Mouse (Mus musculus): ENCODE data around the gene Mgat5b. TPM values are rescaled to one million over a fixed set of nuclear protein-coding genes. Genes with fewer than 3 reads are reported as not detected.

Mgat5b gene
- total and polyA plus RNA-seq, 3 experiments, result not detected

GRCm38 (mm10) chr11:116935354-116935753, 16.7 kb downstream of the Mgat5b start:
- Histone ChIP-seq H3K27ac (ENCODE audit: control insufficient read depth, low read depth, low read length) (no peak overlapping the region), H3K9me3 (replicated peaks; ENCODE audit: insufficient read depth, low read length) (no peaks in the 10 kb centered on the region), H3K79me2 (ENCODE audit: control insufficient read depth, insufficient read depth, low read length, poor library complexity) (no peaks in the 10 kb centered on the region), H3K4me1 (ENCODE audit: control insufficient read depth in 1 of 2, insufficient read depth in 2 of 2, low read length in 2 of 2) (no peaks in the 10 kb centered on the region), H3K36me3 (ENCODE audit: control insufficient read depth in 1 of 2, insufficient read depth in 2 of 2, low read length in 2 of 2) (no peaks in the 10 kb centered on the region), H3K27me3 (ENCODE audit: control insufficient read depth in 1 of 2, insufficient read depth in 2 of 2, low read length in 2 of 2) (peaks cover 0 to 15% of the 10 kb centered on the region in 2 experiments; a peak in 3 of 4 replicates), H3K4me3 (ENCODE audit: control insufficient read depth in 1 of 2, insufficient read depth in 1 of 2, low read depth in 2 of 2, low read length in 2 of 2) (no peak overlapping the region), H3K9ac (ENCODE audit: control insufficient read depth, low read depth, low read length, poor library complexity, severe bottlenecking) (no peak overlapping the region)
- TF ChIP-seq MXI1 (IDR thresholded peaks at IDR 0.05; ENCODE audit: low read depth, low read length), result no peak
- TF ChIP-seq USF2 (IDR thresholded peaks at IDR 0.05; ENCODE audit: borderline replicate concordance in 1 of 2, insufficient read depth in 1 of 2, low read depth in 1 of 2, low read length in 2 of 2), result no peak
- TF ChIP-seq RCOR1 (IDR thresholded peaks at IDR 0.05; ENCODE audit: low read depth, low read length), result no peak
- no peak for TF ChIP-seq SMC3 (IDR thresholded peaks at IDR 0.05; ENCODE audit: low read depth, low read length)
- no peak for TF ChIP-seq MAX (IDR thresholded peaks at IDR 0.05; ENCODE audit: low read length)
- TF ChIP-seq MAZ (IDR thresholded peaks at IDR 0.05; ENCODE audit: low read depth, low read length), result no peak
- TF ChIP-seq GATA1 (IDR thresholded peaks at IDR 0.05; ENCODE audit: low read depth, low read length), result no peak
- TF ChIP-seq MAFK (IDR thresholded peaks at IDR 0.05; ENCODE audit: borderline replicate concordance, low read depth, low read length), result no peak
- no peak for DNase-seq (ENCODE audit: low read depth, low spot score)

GRCm38 (mm10) chr11:116935917-116936316, 17.3 kb downstream of the Mgat5b start:
- Histone ChIP-seq H3K4me3 (ENCODE audit: control insufficient read depth in 1 of 2, insufficient read depth in 1 of 2, low read depth in 2 of 2, low read length in 2 of 2) (no peak overlapping the region), H3K27me3 (ENCODE audit: control insufficient read depth in 1 of 2, insufficient read depth in 2 of 2, low read length in 2 of 2) (peaks cover 0 to 15% of the 10 kb centered on the region in 2 experiments), H3K36me3 (ENCODE audit: control insufficient read depth in 1 of 2, insufficient read depth in 2 of 2, low read length in 2 of 2) (no peaks in the 10 kb centered on the region), H3K9me3 (replicated peaks; ENCODE audit: insufficient read depth, low read length) (no peaks in the 10 kb centered on the region), H3K9ac (ENCODE audit: control insufficient read depth, low read depth, low read length, poor library complexity, severe bottlenecking) (no peak overlapping the region), H3K4me1 (ENCODE audit: control insufficient read depth in 1 of 2, insufficient read depth in 2 of 2, low read length in 2 of 2) (no peaks in the 10 kb centered on the region), H3K27ac (ENCODE audit: control insufficient read depth, low read depth, low read length) (no peak overlapping the region), H3K79me2 (ENCODE audit: control insufficient read depth, insufficient read depth, low read length, poor library complexity) (no peaks in the 10 kb centered on the region)
- DNase-seq (ENCODE audit: low read depth, low spot score), result no peak
- TF ChIP-seq TBP (IDR thresholded peaks at IDR 0.05; ENCODE audit: low read depth, low read length), result no peak
- no peak for TF ChIP-seq NRF1 (IDR thresholded peaks at IDR 0.05; ENCODE audit: insufficient read depth, low read depth, low read length, poor library complexity, severe bottlenecking)
- TF ChIP-seq HCFC1 (IDR thresholded peaks at IDR 0.05; ENCODE audit: low read depth, low read length), result no peak
- TF ChIP-seq POLR2AphosphoS2 (IDR thresholded peaks at IDR 0.05; ENCODE audit: low read length), result no peak
- TF ChIP-seq CHD2 (IDR thresholded peaks at IDR 0.05; ENCODE audit: low read length), result no peak
- TF ChIP-seq SMC3 (IDR thresholded peaks at IDR 0.05; ENCODE audit: low read depth, low read length), result no peak
- TF ChIP-seq ZNF384 (IDR thresholded peaks at IDR 0.05; ENCODE audit: low read depth, low read length), result no peak
- no peak for TF ChIP-seq GABPA (IDR thresholded peaks at IDR 0.05; ENCODE audit: low read depth, low read length)
- TF ChIP-seq EP300 (IDR thresholded peaks at IDR 0.05; ENCODE audit: low read depth in 1 of 2, low read length in 2 of 2), result no peak
- no peak for TF ChIP-seq MAX (IDR thresholded peaks at IDR 0.05; ENCODE audit: low read length)
- TF ChIP-seq POLR2AphosphoS5 (IDR thresholded peaks at IDR 0.05; ENCODE audit: borderline replicate concordance, low read depth, low read length), result no peak
- no peak for TF ChIP-seq SIN3A (IDR thresholded peaks at IDR 0.05; ENCODE audit: low read length)
- no peak for TF ChIP-seq ZKSCAN1 (IDR thresholded peaks at IDR 0.05; ENCODE audit: low read depth, low read length)
- TF ChIP-seq BHLHE40 (IDR thresholded peaks at IDR 0.05; ENCODE audit: borderline replicate concordance, low read depth, low read length), result no peak
- no peak for TF ChIP-seq MAZ (IDR thresholded peaks at IDR 0.05; ENCODE audit: low read depth, low read length)
- no peak for TF ChIP-seq CTCF (IDR thresholded peaks at IDR 0.05 in 2 of 3, conservative IDR thresholded peaks at IDR 0.05 in 1 of 3; ENCODE audit: control insufficient read depth in 1 of 3, insufficient read depth in 1 of 3, low read depth in 2 of 3, low read length in 3 of 3, poor library complexity in 1 of 3, severe bottlenecking in 1 of 3)
- TF ChIP-seq GATA1 (IDR thresholded peaks at IDR 0.05; ENCODE audit: low read depth, low read length), result no peak

All from MEL (cell line).